Mouse (Mus musculus) erythroblast, embryonic 14.5 days (primary cell): Measurements from ENCODE around the gene Tatdn3.

ENCODE experiments used
- GATA1 ChIP-seq: IDR thresholded peaks from 2 replicates; pipeline ENCODE4 v1.6.1; 2012; ENCODE audit warnings: low read length, inconsistent platforms, mixed read lengths
- TAL1 ChIP-seq: IDR thresholded peaks from 3 replicates; pipeline ENCODE4 v1.6.1; 2012; ENCODE audit warnings: low read length, inconsistent platforms, mixed read lengths

- no peak for TF ChIP-seq TAL1
- TF ChIP-seq GATA1: no peak
Observed at GRCm38 (mm10) chr1:191070259-191070658, 7.5 kb upstream of the Tatdn3 start.
